Mouse (Mus musculus): ENCODE measurements around the gene Lmntd1. TPM values are rescaled to one million over a fixed set of nuclear protein-coding genes. Genes with fewer than 3 reads are reported as not detected.

Gene Lmntd1
- polyA plus RNA-seq, 1 experiment from 2014 or later, result 0.19 TPM

GRCm38 (mm10) chr6:145397881-145398280 lies 216.2 kb downstream of the Lmntd1 start:
- Histone ChIP-seq H3K9ac (replicated peaks; ENCODE audit: low read depth, low read length) (no peak overlapping the region), H3K4me2 (replicated peaks; ENCODE audit: low read depth, low read length) (no peak overlapping the region), H3K9me3 (ENCODE audit: control insufficient read depth, low read depth, low read length) (no peaks in the 10 kb centered on the region), H3K27ac (ENCODE audit: low read length) (no peak overlapping the region), H3K4me3 (ENCODE audit: low read depth, low read length) (no peak overlapping the region), H3K4me1 (ENCODE audit: control insufficient read depth, insufficient read depth, low read length) (peaks cover 8% of the 10 kb centered on the region; the same call in 1 of the 2 replicates), H3K36me3 (ENCODE audit: control insufficient read depth, insufficient read depth, low read length) (no peaks in the 10 kb centered on the region), H3K27me3 (ENCODE audit: control insufficient read depth, insufficient read depth, low read length) (no peaks in the 10 kb centered on the region)
- WGBS, result 84% methylated on average over 4 of the region's 4 CpGs
- no peak for ATAC-seq (ENCODE audit: insufficient number of reproducible peaks, insufficient read depth, low FRiP score, low read depth)

GRCm38 (mm10) chr6:145396534-145396933 lies 217.6 kb downstream of the Lmntd1 start:
- no peak overlapping the region for H3K4me3 ChIP-seq (ENCODE audit: low read depth, low read length)
- no peaks in the 10 kb centered on the region for H3K9me3 ChIP-seq (ENCODE audit: control insufficient read depth, low read depth, low read length)
- ATAC-seq (ENCODE audit: insufficient number of reproducible peaks, insufficient read depth, low FRiP score, low read depth), result no peak
- H3K9ac ChIP-seq (replicated peaks; ENCODE audit: low read depth, low read length), result no peak overlapping the region
- no peak overlapping the region for H3K27ac ChIP-seq (ENCODE audit: low read length)
- H3K36me3 ChIP-seq (ENCODE audit: control insufficient read depth, insufficient read depth, low read length), result no peaks in the 10 kb centered on the region
- H3K4me2 ChIP-seq (replicated peaks; ENCODE audit: low read depth, low read length), result no peak overlapping the region
- peaks cover 7% of the 10 kb centered on the region; the same call in 1 of the 2 replicates for H3K4me1 ChIP-seq (ENCODE audit: control insufficient read depth, insufficient read depth, low read length)
- no peaks in the 10 kb centered on the region for H3K27me3 ChIP-seq (ENCODE audit: control insufficient read depth, insufficient read depth, low read length)
- whole genome bisulfite sequencing, result 91% methylated on average over 2 of the region's 2 CpGs

GRCm38 (mm10) chr6:145390421-145390820 lies 223.7 kb downstream of the Lmntd1 start:
- H3K4me1 ChIP-seq (ENCODE audit: control insufficient read depth, insufficient read depth, low read length), result no peaks in the 10 kb centered on the region
- no peak for ATAC-seq (ENCODE audit: insufficient number of reproducible peaks, insufficient read depth, low FRiP score, low read depth)
- H3K9me3 ChIP-seq (ENCODE audit: control insufficient read depth, low read depth, low read length), result no peaks in the 10 kb centered on the region
- H3K27me3 ChIP-seq (ENCODE audit: control insufficient read depth, insufficient read depth, low read length), result no peaks in the 10 kb centered on the region
- 61% methylated on average over 2 of the region's 2 CpGs for WGBS
- no peak overlapping the region for H3K9ac ChIP-seq (replicated peaks; ENCODE audit: low read depth, low read length)
- peak overlapping the region; percentile 22; the same call in 1 of the 2 replicates for H3K27ac ChIP-seq (ENCODE audit: low read length)
- H3K4me2 ChIP-seq (replicated peaks; ENCODE audit: low read depth, low read length), result no peak overlapping the region
- H3K4me3 ChIP-seq (ENCODE audit: low read depth, low read length), result no peak overlapping the region
- no peaks in the 10 kb centered on the region for H3K36me3 ChIP-seq (ENCODE audit: control insufficient read depth, insufficient read depth, low read length)

GRCm38 (mm10) chr6:145389904-145390303 lies 224.2 kb downstream of the Lmntd1 start:
- H3K4me2 ChIP-seq (replicated peaks; ENCODE audit: low read depth, low read length), result no peak overlapping the region
- H3K36me3 ChIP-seq (ENCODE audit: control insufficient read depth, insufficient read depth, low read length), result no peaks in the 10 kb centered on the region
- WGBS, result 67% methylated on average over 7 of the region's 7 CpGs
- peak overlapping the region; percentile 10; the same call in 1 of the 2 replicates for H3K27ac ChIP-seq (ENCODE audit: low read length)
- H3K4me1 ChIP-seq (ENCODE audit: control insufficient read depth, insufficient read depth, low read length), result no peaks in the 10 kb centered on the region
- H3K9ac ChIP-seq (replicated peaks; ENCODE audit: low read depth, low read length), result no peak overlapping the region
- ATAC-seq (ENCODE audit: insufficient number of reproducible peaks, insufficient read depth, low FRiP score, low read depth), result no peak
- H3K4me3 ChIP-seq (ENCODE audit: low read depth, low read length), result no peak overlapping the region
- no peaks in the 10 kb centered on the region for H3K9me3 ChIP-seq (ENCODE audit: control insufficient read depth, low read depth, low read length)
- no peaks in the 10 kb centered on the region for H3K27me3 ChIP-seq (ENCODE audit: control insufficient read depth, insufficient read depth, low read length)

- Histone ChIP-seq H3K9me3 (ENCODE audit: control insufficient read depth, low read depth, low read length) (no peaks in the 10 kb centered on the region), H3K27me3 (ENCODE audit: control insufficient read depth, insufficient read depth, low read length) (no peaks in the 10 kb centered on the region), H3K4me3 (ENCODE audit: low read depth, low read length) (no peak overlapping the region), H3K9ac (replicated peaks; ENCODE audit: low read depth, low read length) (no peak overlapping the region), H3K4me1 (ENCODE audit: control insufficient read depth, insufficient read depth, low read length) (no peaks in the 10 kb centered on the region), H3K27ac (ENCODE audit: low read length) (no peak overlapping the region), H3K4me2 (replicated peaks; ENCODE audit: low read depth, low read length) (no peak overlapping the region), H3K36me3 (ENCODE audit: control insufficient read depth, insufficient read depth, low read length) (no peaks in the 10 kb centered on the region)
- ATAC-seq (ENCODE audit: insufficient number of reproducible peaks, insufficient read depth, low FRiP score, low read depth), result no peak
- 72% methylated on average over 6 of the region's 6 CpGs for WGBS
These were observed 226.7 kb downstream of the Lmntd1 start for GRCm38 (mm10) chr6:145387378-145387777.

- Histone ChIP-seq H3K36me3 (ENCODE audit: control insufficient read depth, insufficient read depth, low read length) (no peaks in the 10 kb centered on the region), H3K9ac (replicated peaks; ENCODE audit: low read depth, low read length) (no peak overlapping the region), H3K27ac (ENCODE audit: low read length) (no peak overlapping the region), H3K9me3 (ENCODE audit: control insufficient read depth, low read depth, low read length) (no peaks in the 10 kb centered on the region), H3K4me2 (replicated peaks; ENCODE audit: low read depth, low read length) (no peak overlapping the region), H3K27me3 (ENCODE audit: control insufficient read depth, insufficient read depth, low read length) (no peaks in the 10 kb centered on the region), H3K4me1 (ENCODE audit: control insufficient read depth, insufficient read depth, low read length) (no peaks in the 10 kb centered on the region), H3K4me3 (ENCODE audit: low read depth, low read length) (no peak overlapping the region)
- ATAC-seq (ENCODE audit: insufficient number of reproducible peaks, insufficient read depth, low FRiP score, low read depth), result no peak
- 57% methylated on average over 12 of the region's 12 CpGs for WGBS
These were observed 231.3 kb downstream of the Lmntd1 start for GRCm38 (mm10) chr6:145382586-145383380.

GRCm38 (mm10) chr6:145380961-145381360 lies 233.2 kb downstream of the Lmntd1 start:
- no peak for ATAC-seq (ENCODE audit: insufficient number of reproducible peaks, insufficient read depth, low FRiP score, low read depth)
- Histone ChIP-seq H3K27me3 (ENCODE audit: control insufficient read depth, insufficient read depth, low read length) (no peaks in the 10 kb centered on the region), H3K9ac (replicated peaks; ENCODE audit: low read depth, low read length) (no peak overlapping the region), H3K4me3 (ENCODE audit: low read depth, low read length) (no peak overlapping the region), H3K4me2 (replicated peaks; ENCODE audit: low read depth, low read length) (no peak overlapping the region), H3K9me3 (ENCODE audit: control insufficient read depth, low read depth, low read length) (no peaks in the 10 kb centered on the region), H3K4me1 (ENCODE audit: control insufficient read depth, insufficient read depth, low read length) (no peaks in the 10 kb centered on the region), H3K27ac (ENCODE audit: low read length) (no peak overlapping the region), H3K36me3 (ENCODE audit: control insufficient read depth, insufficient read depth, low read length) (no peaks in the 10 kb centered on the region)
- WGBS, result 81% methylated on average over 8 of the region's 8 CpGs

GRCm38 (mm10) chr6:145379175-145379574 lies 234.9 kb downstream of the Lmntd1 start:
- ATAC-seq (ENCODE audit: insufficient number of reproducible peaks, insufficient read depth, low FRiP score, low read depth), result no peak
- no peak overlapping the region for H3K9ac ChIP-seq (replicated peaks; ENCODE audit: low read depth, low read length)
- 30% methylated on average over 6 of the region's 6 CpGs for WGBS

GRCm38 (mm10) chr6:145378689-145379088 lies 235.4 kb downstream of the Lmntd1 start:
- Histone ChIP-seq H3K4me1 (ENCODE audit: control insufficient read depth, insufficient read depth, low read length) (no peaks in the 10 kb centered on the region), H3K9ac (replicated peaks; ENCODE audit: low read depth, low read length) (no peak overlapping the region), H3K36me3 (ENCODE audit: control insufficient read depth, insufficient read depth, low read length) (no peaks in the 10 kb centered on the region), H3K27me3 (ENCODE audit: control insufficient read depth, insufficient read depth, low read length) (no peaks in the 10 kb centered on the region), H3K4me2 (replicated peaks; ENCODE audit: low read depth, low read length) (no peak overlapping the region), H3K27ac (ENCODE audit: low read length) (no peak overlapping the region), H3K4me3 (ENCODE audit: low read depth, low read length) (no peak overlapping the region), H3K9me3 (ENCODE audit: control insufficient read depth, low read depth, low read length) (no peaks in the 10 kb centered on the region)
- no peak for ATAC-seq (ENCODE audit: insufficient number of reproducible peaks, insufficient read depth, low FRiP score, low read depth)
- WGBS, result 55% methylated on average over 4 of the region's 4 CpGs

More at GRCm38 (mm10) chr6:145379175-145379574, 234.9 kb downstream of the Lmntd1 start:
- Histone ChIP-seq H3K9me3 (ENCODE audit: control insufficient read depth, low read depth, low read length) (no peaks in the 10 kb centered on the region), H3K36me3 (ENCODE audit: control insufficient read depth, insufficient read depth, low read length) (no peaks in the 10 kb centered on the region), H3K4me1 (ENCODE audit: control insufficient read depth, insufficient read depth, low read length) (no peaks in the 10 kb centered on the region), H3K27ac (ENCODE audit: low read length) (no peak overlapping the region), H3K4me2 (replicated peaks; ENCODE audit: low read depth, low read length) (no peak overlapping the region), H3K27me3 (ENCODE audit: control insufficient read depth, insufficient read depth, low read length) (no peaks in the 10 kb centered on the region), H3K4me3 (ENCODE audit: low read depth, low read length) (no peak overlapping the region)
